Mouse (Mus musculus) limb, embryonic 12.5 days (tissue): ENCODE results near the gene Abhd14b. TPM values are rescaled to one million over a fixed set of nuclear protein-coding genes. Genes with fewer than 3 reads are reported as not detected.

Source experiments
- ATAC-seq: fragments of 200-750 bp; cut with Nextera tagmentation; 2 replicates; pipeline ENCODE4 v1.8.0; 2017; ENCODE audit warnings: low read depth, moderate TSS enrichment; ENCODE audit not compliant: insufficient number of reproducible peaks, insufficient read depth, low FRiP score, low TSS enrichment
- H3K27ac ChIP-seq: fragments of 300-500 bp; sonication (generic); 2 replicates; pipeline ENCODE4 v1.5.1; 2016; ENCODE audit warnings: mild to moderate bottlenecking, moderate library complexity
- H3K27me3 ChIP-seq: fragments of 300-500 bp; sonication (generic); 2 replicates; pipeline ENCODE4 v1.6.1; 2016; ENCODE audit warnings: mild to moderate bottlenecking, moderate library complexity
- H3K36me3 ChIP-seq: fragments of 300-500 bp; sonication (generic); 2 replicates; pipeline ENCODE4 v1.6.1; 2016; ENCODE audit warnings: mild to moderate bottlenecking, moderate library complexity
- H3K4me1 ChIP-seq: fragments of 300-500 bp; sonication (generic); replicated peaks from 2 replicates; pipeline ENCODE4 v1.6.1; 2016
- H3K4me2 ChIP-seq: fragments of 300-500 bp; sonication (generic); 2 replicates; pipeline ENCODE4 v1.6.1; 2016; ENCODE audit warnings: mild to moderate bottlenecking, moderate library complexity
- H3K4me3 ChIP-seq: fragments of 300-500 bp; sonication (generic); replicated peaks from 2 replicates; pipeline ENCODE4 v1.5.1; 2016; ENCODE audit warnings: mild to moderate bottlenecking
- H3K9ac ChIP-seq: fragments of 300-500 bp; sonication (generic); replicated peaks from 2 replicates; pipeline ENCODE4 v1.6.1; 2016; ENCODE audit warnings: mild to moderate bottlenecking, moderate library complexity
- H3K9me3 ChIP-seq: fragments of 300-500 bp; sonication (generic); 2 replicates; pipeline ENCODE4 v1.6.1; 2016; ENCODE audit warnings: mild to moderate bottlenecking, moderate library complexity
- WGBS: fragments of 180-500 bp; shearing (Covaris S2); methylation state at CpG from one replicate; pipeline ENCODE4 v1.1.7; 2016; 5-methylcytosine and 5-hydroxymethylcytosine counted together
- polyA plus RNA-seq: library from polyadenylated mRNA; unstranded; fragments of >200 nt; fragmentation: Nextera tagmentation; extraction: Ambion mirVana; gene quantifications from 2 replicates; pipeline ENCODE4 v1.2.1, GENCODE M21; 2016

Abhd14b gene
- polyA plus RNA-seq, 1 experiment from 2014 or later = 10.6 TPM

- Histone ChIP-seq H3K4me1 (peaks cover 21% of the 10 kb centered on the region), H3K9me3 (peaks cover 6% of the 10 kb centered on the region), H3K27ac (no peak overlapping the region), H3K36me3 (no peaks in the 10 kb centered on the region), H3K9ac (no peak overlapping the region), H3K27me3 (no peaks in the 10 kb centered on the region), H3K4me2 (no peak overlapping the region), H3K4me3 (no peak overlapping the region)
- no peak for ATAC-seq
- 68% methylated on average over 6 of the region's 6 CpGs for WGBS
These were observed 35.5 kb upstream of the Abhd14b start for GRCm38 (mm10) chr9:106411729-106412128.

GRCm38 (mm10) chr9:106412210-106412609, 35.0 kb upstream of the Abhd14b start:
- Histone ChIP-seq H3K27ac (no peak overlapping the region), H3K4me2 (no peak overlapping the region), H3K4me3 (no peak overlapping the region), H3K36me3 (no peaks in the 10 kb centered on the region), H3K27me3 (no peaks in the 10 kb centered on the region), H3K4me1 (peaks cover 23% of the 10 kb centered on the region), H3K9me3 (peaks cover 6% of the 10 kb centered on the region), H3K9ac (no peak overlapping the region)
- no peak for ATAC-seq
- WGBS = 75% methylated on average over 3 of the region's 3 CpGs

- Histone ChIP-seq H3K9ac (no peak overlapping the region), H3K4me1 (peaks cover 37% of the 10 kb centered on the region), H3K27me3 (no peaks in the 10 kb centered on the region), H3K4me2 (no peak overlapping the region), H3K27ac (peak overlapping the region; percentile 25; the same call in 1 of the 2 replicates), H3K4me3 (no peak overlapping the region), H3K36me3 (no peaks in the 10 kb centered on the region), H3K9me3 (peaks cover 6% of the 10 kb centered on the region)
- no peak for ATAC-seq
- WGBS = 76% methylated on average over 5 of the region's 5 CpGs
These were observed 33.7 kb upstream of the Abhd14b start for GRCm38 (mm10) chr9:106413606-106414005.

GRCm38 (mm10) chr9:106416826-106417225, 30.4 kb upstream of the Abhd14b start:
- Histone ChIP-seq H3K9me3 (no peaks in the 10 kb centered on the region), H3K27me3 (no peaks in the 10 kb centered on the region), H3K4me3 (no peak overlapping the region), H3K9ac (no peak overlapping the region), H3K4me2 (no peak overlapping the region), H3K4me1 (peaks cover 44% of the 10 kb centered on the region), H3K36me3 (no peaks in the 10 kb centered on the region), H3K27ac (no peak overlapping the region)
- WGBS = 80% methylated on average over 6 of the region's 6 CpGs
- ATAC-seq = no peak

GRCm38 (mm10) chr9:106417841-106418625, 29.2 kb upstream of the Abhd14b start:
- Histone ChIP-seq H3K27me3 (no peaks in the 10 kb centered on the region), H3K4me2 (peak overlapping the region; percentile 60), H3K36me3 (no peaks in the 10 kb centered on the region), H3K9ac (peak overlapping the region; percentile 31), H3K9me3 (no peaks in the 10 kb centered on the region), H3K27ac (peak overlapping the region; percentile 78), H3K4me3 (peak overlapping the region; percentile 22), H3K4me1 (peaks cover 48% of the 10 kb centered on the region)
- 14% methylated on average over 29 of the region's 29 CpGs for WGBS
- peak; percentile 54 for ATAC-seq

- Histone ChIP-seq H3K9me3 (no peaks in the 10 kb centered on the region), H3K9ac (peak overlapping the region; percentile 52), H3K27ac (peak overlapping the region; percentile 78), H3K36me3 (no peaks in the 10 kb centered on the region), H3K4me2 (peak overlapping the region; percentile 47), H3K4me1 (peaks cover 48% of the 10 kb centered on the region), H3K4me3 (peak overlapping the region; percentile 9; the same call in 1 of the 2 replicates), H3K27me3 (no peaks in the 10 kb centered on the region)
- no peak for ATAC-seq
- WGBS = 4% methylated on average over 2 of the region's 2 CpGs
These were observed 26.7 kb upstream of the Abhd14b start for GRCm38 (mm10) chr9:106420608-106421007.

- no peak overlapping the region; the same call in 1 of the 2 replicates for H3K9ac ChIP-seq
These were observed 26.0 kb upstream of the Abhd14b start for GRCm38 (mm10) chr9:106421033-106421864.

GRCm38 (mm10) chr9:106421865-106422160, 25.4 kb upstream of the Abhd14b start:
- peak overlapping the region; percentile 47 for H3K4me2 ChIP-seq
- no peaks in the 10 kb centered on the region for H3K27me3 ChIP-seq
- peak; percentile 70 for ATAC-seq
- 0 out of 2 replicates have a peak overlapping the region, but pooled peaks have one; percentile 78 for H3K27ac ChIP-seq
- peaks cover 52% of the 10 kb centered on the region for H3K4me1 ChIP-seq
- H3K4me3 ChIP-seq = no peak overlapping the region; the same call in 1 of the 2 replicates
- 0% methylated on average over 3 of the region's 3 CpGs for WGBS
- no peaks in the 10 kb centered on the region for H3K9me3 ChIP-seq
- no peak overlapping the region for H3K9ac ChIP-seq
- H3K36me3 ChIP-seq = no peaks in the 10 kb centered on the region

More at GRCm38 (mm10) chr9:106421033-106421864, 26.0 kb upstream of the Abhd14b start:
- Histone ChIP-seq H3K4me1 (peaks cover 53% of the 10 kb centered on the region), H3K4me3 (peak overlapping the region; percentile 9), H3K4me2 (peak overlapping the region; percentile 47), H3K9me3 (no peaks in the 10 kb centered on the region), H3K27ac (peak overlapping the region; percentile 78), H3K27me3 (no peaks in the 10 kb centered on the region), H3K36me3 (no peaks in the 10 kb centered on the region)
- ATAC-seq = 0 out of 2 replicates have a peak, but pooled peaks have one; percentile 13
- 7% methylated on average over 18 of the region's 18 CpGs for WGBS

GRCm38 (mm10) chr9:106428719-106429220, 18.5 kb upstream of the Abhd14b start:
- Histone ChIP-seq H3K27me3 (no peaks in the 10 kb centered on the region), H3K27ac (peak overlapping the region; percentile 96)
- 27% methylated on average over 11 of the region's 11 CpGs for WGBS

GRCm38 (mm10) chr9:106429221-106430014, 17.8 kb upstream of the Abhd14b start, which contains the start of gene Rpl29:
Gene Rpl29, plus strand, starts transcription at chr9:106429454.
- Histone ChIP-seq H3K27ac (peak within 1 kb of the TSS; percentile 96), H3K27me3 (no peaks in the 10 kb centered on the region), H3K9me3 (no peaks in the 10 kb centered on the region), H3K4me1 (peaks cover 12% of the 10 kb centered on the region), H3K9ac (peak within 1 kb of the TSS; percentile 97), H3K4me2 (peak within 1 kb of the TSS; percentile 84), H3K36me3 (peaks cover 39% of the 10 kb centered on the region), H3K4me3 (peak within 1 kb of the TSS; percentile 89)
- WGBS = under 1% methylated on average over 55 of the region's 55 CpGs
- ATAC-seq = peak; percentile 87

More at GRCm38 (mm10) chr9:106428719-106429220, 18.5 kb upstream of the Abhd14b start:
- peak overlapping the region; percentile 84 for H3K4me2 ChIP-seq
- no peaks in the 10 kb centered on the region for H3K9me3 ChIP-seq
- H3K36me3 ChIP-seq = peaks cover 33% of the 10 kb centered on the region
- peak overlapping the region; percentile 89 for H3K4me3 ChIP-seq
- peaks cover 12% of the 10 kb centered on the region for H3K4me1 ChIP-seq
- peak overlapping the region; percentile 97 for H3K9ac ChIP-seq
- no peak; the same call in 1 of the 2 replicates for ATAC-seq
